Mouse (Mus musculus) CH12.LX (cell line): ENCODE results near the gene Vdr. TPM values are rescaled to one million over a fixed set of nuclear protein-coding genes. Genes with fewer than 3 reads are reported as not detected.

ENCODE experiments used
- DNase-seq: peaks from one replicate; pipeline ENCODE4 v3.0.0-alpha.2; 2013; ENCODE audit errors: extremely low read depth
- H3K27ac ChIP-seq: 2 replicates; pipeline ENCODE4 v1.5.1; 2012; ENCODE audit warnings: low read depth, mild to moderate bottlenecking, control low read depth, moderate library complexity; ENCODE audit not compliant: insufficient read depth
- H3K27me3 ChIP-seq: replicated peaks from 2 replicates; pipeline ENCODE3; 2012; ENCODE audit warnings: inconsistent platforms
- H3K36me3 ChIP-seq, 2 experiments: replicated peaks in 1 of 2; 2 replicates each; pipeline versions ENCODE3 to v1.6.1; 2012; ENCODE audit warnings: inconsistent platforms in 1 of 2, low read length in 1 of 2, mild to moderate bottlenecking in 1 of 2, mixed read lengths in 1 of 2, moderate library complexity in 1 of 2; ENCODE audit not compliant: control insufficient read depth in 1 of 2, insufficient read depth in 1 of 2
- H3K4me1 ChIP-seq, 2 experiments: 2 replicates each; pipeline ENCODE4 v1.6.1; 2012; ENCODE audit warnings: inconsistent platforms in 1 of 2, moderate library complexity in 1 of 2; ENCODE audit not compliant: insufficient read depth in 2 of 2, control insufficient read depth in 1 of 2
- H3K4me2 ChIP-seq: 2 replicates; pipeline ENCODE4 v1.6.1; 2012; ENCODE audit warnings: low read depth, mild to moderate bottlenecking, control low read depth; ENCODE audit not compliant: poor library complexity, insufficient read depth, severe bottlenecking
- H3K4me3 ChIP-seq, 3 experiments: fragments of 150-350 bp in 1 of 3; sonication (generic) in 1 of 3; replicated peaks in 1 of 3; 2 replicates each; pipeline versions ENCODE3 to v1.5.1; 2011 to 2012; ENCODE audit warnings: low read depth in 2 of 3, low read length in 2 of 3, mild to moderate bottlenecking in 2 of 3, moderate library complexity in 2 of 3, control low read depth in 1 of 3, improper control_type of control experiment in 1 of 3, inconsistent platforms in 1 of 3, mixed read lengths in 1 of 3; ENCODE audit not compliant: poor library complexity in 1 of 3
- H3K79me2 ChIP-seq: replicated peaks from 2 replicates; pipeline ENCODE4 v1.6.1; 2012; ENCODE audit warnings: mild to moderate bottlenecking, moderate library complexity; ENCODE audit not compliant: control insufficient read depth, poor library complexity, insufficient read depth, severe bottlenecking; ENCODE audit errors: extremely low read depth
- H3K9ac ChIP-seq: 2 replicates; pipeline ENCODE4 v1.6.1; 2012; ENCODE audit warnings: low read depth, mild to moderate bottlenecking, control low read depth, moderate library complexity; ENCODE audit not compliant: insufficient read depth
- H3K9me3 ChIP-seq: replicated peaks from 2 replicates; pipeline ENCODE3; 2012; ENCODE audit warnings: low read length, inconsistent platforms, mixed read lengths
- BHLHE40 ChIP-seq: IDR thresholded peaks from 2 replicates; pipeline ENCODE4 v1.6.1; 2011; ENCODE audit warnings: mild to moderate bottlenecking, low read depth, low read length, improper control_type of control experiment
- CHD2 ChIP-seq: IDR thresholded peaks from 2 replicates; pipeline ENCODE4 v1.6.1; 2011; ENCODE audit warnings: low read length, improper control_type of control experiment
- E2F4 ChIP-seq: IDR thresholded peaks from 2 replicates; pipeline ENCODE4 v1.6.1; 2011; ENCODE audit warnings: low read depth, low read length, improper control_type of control experiment; ENCODE audit not compliant: insufficient replicate concordance
- ELF1 ChIP-seq: IDR thresholded peaks from 2 replicates; pipeline ENCODE4 v1.6.1; 2014; ENCODE audit warnings: low read depth, mild to moderate bottlenecking, inconsistent platforms, low read length, improper control_type of control experiment
- EP300 ChIP-seq: IDR thresholded peaks from 2 replicates; pipeline ENCODE4 v1.6.1; 2011; ENCODE audit warnings: low read length, improper control_type of control experiment
- ETS1 ChIP-seq: conservative IDR thresholded peaks from 2 replicates; pipeline ENCODE4 v1.6.1; 2012; ENCODE audit warnings: low read depth, mild to moderate bottlenecking, inconsistent platforms, low read length, improper control_type of control experiment, moderate library complexity
- GABPA ChIP-seq: IDR thresholded peaks from 2 replicates; pipeline ENCODE4 v1.6.1; 2012; ENCODE audit warnings: low read depth, low read length, improper control_type of control experiment, inconsistent platforms; ENCODE audit not compliant: insufficient replicate concordance
- HCFC1 ChIP-seq: IDR thresholded peaks from 2 replicates; pipeline ENCODE4 v1.6.1; 2012; ENCODE audit warnings: low read depth, mild to moderate bottlenecking, inconsistent platforms, low read length, improper control_type of control experiment
- MAZ ChIP-seq: IDR thresholded peaks from 2 replicates; pipeline ENCODE4 v1.6.1; 2012; ENCODE audit warnings: low read depth, mild to moderate bottlenecking, inconsistent platforms, low read length, improper control_type of control experiment, moderate library complexity
- MEF2A ChIP-seq: IDR thresholded peaks from 2 replicates; pipeline ENCODE4 v1.6.1; 2014; ENCODE audit warnings: low read depth, mild to moderate bottlenecking, inconsistent platforms, low read length, improper control_type of control experiment, borderline replicate concordance
- MYC ChIP-seq: IDR thresholded peaks from 2 replicates; pipeline ENCODE4 v1.6.1; 2011; ENCODE audit warnings: low read depth, mild to moderate bottlenecking, improper control_type of control experiment, low read length
- NRF1 ChIP-seq: IDR thresholded peaks from 2 replicates; pipeline ENCODE4 v1.6.1; 2014; ENCODE audit warnings: low read depth, mild to moderate bottlenecking, inconsistent platforms, low read length, improper control_type of control experiment, moderate library complexity
- PAX5 ChIP-seq: IDR thresholded peaks from 2 replicates; pipeline ENCODE4 v1.6.1; 2012; ENCODE audit warnings: low read length, inconsistent platforms, mixed read lengths
- RAD21 ChIP-seq: IDR thresholded peaks from 2 replicates; pipeline ENCODE4 v1.6.1; 2011; ENCODE audit warnings: low read depth, mild to moderate bottlenecking, low read length, improper control_type of control experiment, moderate library complexity
- RCOR1 ChIP-seq: conservative IDR thresholded peaks from 2 replicates; pipeline ENCODE4 v1.6.1; 2012; ENCODE audit warnings: low read depth, mild to moderate bottlenecking, inconsistent platforms, low read length, improper control_type of control experiment
- TCF12 ChIP-seq: IDR thresholded peaks from 2 replicates; pipeline ENCODE4 v1.6.1; 2014; ENCODE audit warnings: low read depth, mild to moderate bottlenecking, inconsistent platforms, low read length, improper control_type of control experiment
- USF2 ChIP-seq: conservative IDR thresholded peaks from 2 replicates; pipeline ENCODE4 v1.6.1; 2011; ENCODE audit warnings: low read depth, low read length, improper control_type of control experiment
- ZC3H11A ChIP-seq: IDR thresholded peaks from 2 replicates; pipeline ENCODE4 v1.6.1; 2012; ENCODE audit warnings: low read depth, mild to moderate bottlenecking, inconsistent platforms, low read length, improper control_type of control experiment
- ZKSCAN1 ChIP-seq: IDR thresholded peaks from 2 replicates; pipeline ENCODE4 v1.6.1; 2012; ENCODE audit warnings: low read depth, inconsistent platforms, low read length, improper control_type of control experiment, borderline replicate concordance
- ZMIZ1 ChIP-seq: IDR thresholded peaks from 2 replicates; pipeline ENCODE4 v1.6.1; 2012; ENCODE audit warnings: low read depth, mild to moderate bottlenecking, inconsistent platforms, low read length, improper control_type of control experiment
- ZNF384 ChIP-seq: IDR thresholded peaks from 2 replicates; pipeline ENCODE4 v1.6.1; 2012; ENCODE audit warnings: low read depth, low read length, improper control_type of control experiment, inconsistent platforms
- dilution Hi-C: fragments of 300-500 bp; cut with MboI; formaldehyde crosslinking; loops from 2 replicates; pipeline ENCODE4 v1.14.3; 2020; ENCODE audit warnings: low sequenced_read_pairs; ENCODE audit not compliant: extremely low pct_unique_long_range_greater_than_20kb, extremely low pct_ligation_motif_present
- in situ Hi-C: fragments of 300-500 bp; cut with MboI; formaldehyde crosslinking; loops from 3 replicates; pipeline ENCODE4 v1.14.3; 2019; ENCODE audit warnings: low sequenced_read_pairs, low pct_ligation_motif_present, low pct_unique_long_range_greater_than_20kb, mixed read lengths
- polyA plus RNA-seq: library from polyadenylated mRNA; unstranded; fragments of >175 nt; gene quantifications from 2 replicates; pipeline ENCODE4 v1.2.1, GENCODE M21; 2012; ENCODE audit warnings: low read depth; ENCODE audit not compliant: insufficient read length
- total RNA-seq, 2 experiments: library from RNA; depleted of rRNA; stranded (reverse); fragments of 300-350 nt in 1 of 2; fragments of >200 nt in 1 of 2; gene quantifications; 2 replicates each; pipeline ENCODE4 v1.2.3; 2012 to 2014

Vdr gene
- total and polyA plus RNA-seq, 3 experiments: 0.52 to 1.7 (median 0.68) TPM

DNA sequence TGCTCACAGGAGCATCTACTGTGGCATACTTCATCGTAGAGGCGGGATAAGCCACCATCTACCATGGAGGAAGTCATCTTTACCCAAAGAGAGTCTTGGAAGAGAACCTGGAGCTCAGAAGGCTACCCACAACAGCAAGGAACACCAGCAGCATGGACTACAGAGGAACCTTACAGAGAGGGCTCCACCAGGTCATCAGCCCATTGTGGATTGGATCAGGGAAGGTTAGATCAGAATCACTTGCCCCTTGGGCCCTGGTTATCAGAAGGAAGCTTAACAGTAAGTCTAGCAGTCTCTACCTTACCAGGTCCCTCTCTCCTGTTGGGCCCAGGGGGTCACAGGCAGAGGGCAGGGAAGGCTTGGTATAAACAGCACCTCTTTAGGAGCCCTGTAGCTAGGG is 71.4 kb downstream of the Vdr start:
- Histone ChIP-seq H3K4me2 (no peak overlapping the region), H3K9ac (no peak overlapping the region), H3K4me3 (no peak overlapping the region), H3K4me1 (peaks cover 42 to 80% of the 10 kb centered on the region in 2 experiments), H3K27ac (no peak overlapping the region), H3K79me2 (no peaks in the 10 kb centered on the region), H3K27me3 (no peaks in the 10 kb centered on the region), H3K36me3 (no peaks in the 10 kb centered on the region), H3K9me3 (no peaks in the 10 kb centered on the region)
- TF ChIP-seq ZMIZ1 (no peak), ZNF384 (no peak), RCOR1 (no peak), ZKSCAN1 (no peak), ZC3H11A (no peak), ETS1 (no peak), ELF1 (no peak), TCF12 (no peak), BHLHE40 (no peak), CHD2 (no peak), PAX5 (no peak), MAZ (no peak), USF2 (no peak), MEF2A (no peak), EP300 (no peak), E2F4 (no peak), GABPA (no peak), HCFC1 (no peak), NRF1 (no peak), MYC (no peak)
- in situ Hi-C loops (loop anchor here (25.0 kb wide), 1 partner anchor 377 kb away; no protein-coding TSS in a partner anchor), dilution Hi-C loops (no loop called here)
- DNase-seq: no peak

DNA sequence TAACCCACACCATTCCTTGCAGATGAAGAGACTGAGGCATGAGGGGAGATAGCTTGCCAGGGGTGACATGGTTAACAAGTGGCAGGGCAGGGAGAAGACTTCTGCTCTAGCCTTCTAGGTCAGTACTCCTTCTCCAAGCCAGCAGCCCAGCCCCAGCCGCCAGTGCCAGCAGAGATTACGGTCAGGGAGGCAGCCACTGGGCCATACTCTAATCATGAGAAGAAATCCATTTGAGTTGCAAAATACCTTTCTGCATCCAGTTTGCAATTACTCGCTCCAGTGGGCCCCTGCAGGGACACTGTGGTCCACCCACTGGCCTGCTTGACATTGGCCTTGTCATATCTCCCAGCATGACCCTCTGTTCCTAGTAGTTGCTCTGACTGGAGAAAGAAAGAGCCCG is 72.0 kb downstream of the Vdr start:
- H3K9ac ChIP-seq: no peak overlapping the region
- TF ChIP-seq HCFC1 (no peak), ETS1 (no peak), ZKSCAN1 (no peak), MAZ (no peak), ZC3H11A (no peak), RAD21 (no peak)
- H3K4me3 ChIP-seq: no peak overlapping the region
- DNase-seq: no peak
- no peaks in the 10 kb centered on the region for H3K36me3 ChIP-seq
- no peaks in the 10 kb centered on the region for H3K27me3 ChIP-seq
- no peaks in the 10 kb centered on the region for H3K9me3 ChIP-seq
- H3K27ac ChIP-seq: no peak overlapping the region
- no peak overlapping the region for H3K4me2 ChIP-seq
- no peaks in the 10 kb centered on the region for H3K79me2 ChIP-seq
- dilution Hi-C loops: no loop called here
- in situ Hi-C loops: loop anchor here (25.0 kb wide), 1 partner anchor 376 kb away; no protein-coding TSS in a partner anchor
- peaks cover 38 to 74% of the 10 kb centered on the region in 2 experiments for H3K4me1 ChIP-seq
